Mouse (Mus musculus) G1E (cell line): ENCODE data around the gene Usp5. TPM values are rescaled to one million over a fixed set of nuclear protein-coding genes. Genes with fewer than 3 reads are reported as not detected.

Source experiments
- ATAC-seq: 2 replicates; pipeline ENCODE4 v1.8.0; 2016; ENCODE audit warnings: mild to moderate bottlenecking; ENCODE audit not compliant: insufficient number of reproducible peaks, poor library complexity, low FRiP score, severe bottlenecking; ENCODE audit errors: extremely low read depth
- DNase-seq: peaks from one replicate; pipeline ENCODE4 v3.0.0; 2012; ENCODE audit warnings: low spot score
- H3K27me3 ChIP-seq: 2 replicates; pipeline ENCODE4 v1.6.1; 2012; ENCODE audit warnings: mild to moderate bottlenecking, low read length, inconsistent platforms; ENCODE audit not compliant: insufficient read depth
- H3K36me3 ChIP-seq: replicated peaks from 2 replicates; pipeline ENCODE3; 2012; ENCODE audit warnings: mild to moderate bottlenecking, inconsistent platforms
- H3K4me1 ChIP-seq: 2 replicates; pipeline ENCODE4 v1.6.1; 2012; ENCODE audit warnings: low read depth, low read length, inconsistent platforms, mixed read lengths; ENCODE audit not compliant: insufficient read depth
- H3K4me3 ChIP-seq: 2 replicates; pipeline ENCODE4 v1.5.1; 2012; ENCODE audit warnings: low read depth, mild to moderate bottlenecking, inconsistent platforms, low read length, moderate library complexity, mixed read lengths
- H3K9me3 ChIP-seq: replicated peaks from 2 replicates; pipeline ENCODE4 v1.6.1; 2012; ENCODE audit warnings: inconsistent platforms
- CTCF ChIP-seq: IDR thresholded peaks from 2 replicates; pipeline ENCODE4 v1.5.1; 2012; ENCODE audit warnings: low read depth, low read length, inconsistent platforms, mixed read lengths
- GATA1 ChIP-seq: IDR thresholded peaks from 2 replicates; pipeline ENCODE4 v1.6.1; 2012; ENCODE audit warnings: borderline replicate concordance, low read length, inconsistent platforms, mixed read lengths
- GATA2 ChIP-seq: IDR thresholded peaks from 2 replicates; pipeline ENCODE4 v1.6.1; 2012; ENCODE audit warnings: low read depth, low read length, inconsistent platforms, borderline replicate concordance
- POLR2AphosphoS5 ChIP-seq: IDR thresholded peaks from 2 replicates; pipeline ENCODE4 v1.6.1; 2012; ENCODE audit warnings: low read depth, low read length, inconsistent platforms; ENCODE audit not compliant: insufficient replicate concordance
- TAL1 ChIP-seq: conservative IDR thresholded peaks from 2 replicates; pipeline ENCODE4 v1.6.1; 2012; ENCODE audit warnings: low read depth, low read length, inconsistent platforms, mixed read lengths
- polyA plus RNA-seq: library from polyadenylated mRNA; stranded (reverse); fragments of >175 nt; gene quantifications from 2 replicates; pipeline ENCODE4 v1.2.3, GENCODE M21; 2012
- total RNA-seq, 2 experiments: library from RNA; stranded (forward) in 1 of 2; stranded (reverse) in 1 of 2; fragments of 200-1000 nt in 1 of 2; fragments of >200 nt in 1 of 2; fragmentation: Nextera tagmentation in 1 of 2; gene quantifications; 2 replicates each; pipeline ENCODE4 v1.2.3; 2014 to 2017

Gene Usp5
- total and polyA plus RNA-seq, 3 experiments, result 34.6 to 68.2 (median 67.0) TPM

GRCm38 (mm10) chr6:124809052-124809774, 20.1 kb downstream of the Usp5 start:
- Histone ChIP-seq H3K9me3 (no peaks in the 10 kb centered on the region), H3K36me3 (peaks cover 53% of the 10 kb centered on the region), H3K4me1 (peaks cover 83% of the 10 kb centered on the region), H3K27me3 (no peaks in the 10 kb centered on the region), H3K4me3 (peak overlapping the region; percentile 74)
- peak; percentile 36; the same call in 1 of the 2 replicates for TF ChIP-seq CTCF
- TF ChIP-seq POLR2AphosphoS5, result peak; percentile 38; the same call in 1 of the 2 replicates
- no peak for TF ChIP-seq GATA1
- TF ChIP-seq GATA2, result no peak
- TF ChIP-seq TAL1, result no peak
- DNase-seq (peak; percentile 57), ATAC-seq (0 out of 2 replicates have a peak, but pooled peaks have one; percentile 2)

GRCm38 (mm10) chr6:124808358-124809012, 20.8 kb downstream of the Usp5 start, which contains the start of gene Spsb2:
Spsb2 (plus strand) TSS chr6:124808661.
- no peak for TF ChIP-seq GATA2
- no peak for TF ChIP-seq CTCF
- no peak for TF ChIP-seq GATA1
- no peak for TF ChIP-seq TAL1
- TF ChIP-seq POLR2AphosphoS5, result no peak; the same call in 1 of the 2 replicates

GRCm38 (mm10) chr6:124807986-124808357, 21.3 kb downstream of the Usp5 start:
- no peak for DNase-seq
- Histone ChIP-seq H3K27me3 (no peaks in the 10 kb centered on the region), H3K4me1 (peaks cover 82% of the 10 kb centered on the region), H3K36me3 (peaks cover 50% of the 10 kb centered on the region), H3K9me3 (no peaks in the 10 kb centered on the region), H3K4me3 (peak overlapping the region; percentile 74; the same call in 1 of the 2 replicates)
- ATAC-seq, result no peak
- TF ChIP-seq POLR2AphosphoS5, result no peak
- no peak for TF ChIP-seq TAL1
- no peak for TF ChIP-seq GATA1

More at GRCm38 (mm10) chr6:124808358-124809012, 20.8 kb downstream of the Usp5 start, which contains the start of gene Spsb2:
- Histone ChIP-seq H3K4me3 (peak within 1 kb of the TSS; percentile 74), H3K36me3 (peaks cover 53% of the 10 kb centered on the region), H3K4me1 (peaks cover 82% of the 10 kb centered on the region), H3K27me3 (no peaks in the 10 kb centered on the region), H3K9me3 (no peaks in the 10 kb centered on the region)
- ATAC-seq (peak; percentile 17), DNase-seq (no peak)

- Histone ChIP-seq H3K9me3 (no peaks in the 10 kb centered on the region), H3K4me3 (no peak overlapping the region), H3K4me1 (peaks cover 81% of the 10 kb centered on the region), H3K36me3 (peaks cover 44% of the 10 kb centered on the region), H3K27me3 (no peaks in the 10 kb centered on the region)
- DNase-seq (no peak), ATAC-seq (no peak)
- no peak for TF ChIP-seq TAL1
- TF ChIP-seq GATA1, result no peak
- TF ChIP-seq CTCF, result no peak
- TF ChIP-seq GATA2, result no peak
- TF ChIP-seq POLR2AphosphoS5, result no peak
Observed at GRCm38 (mm10) chr6:124807366-124807765, 21.9 kb downstream of the Usp5 start.

GRCm38 (mm10) chr6:124806446-124807140, 22.7 kb downstream of the Usp5 start:
- peaks cover 36% of the 10 kb centered on the region for H3K36me3 ChIP-seq
- ATAC-seq, result no peak
- H3K4me1 ChIP-seq, result peaks cover 74% of the 10 kb centered on the region
- H3K4me3 ChIP-seq, result peak overlapping the region; percentile 77; the same call in 1 of the 2 replicates
- no peak for DNase-seq
- no peaks in the 10 kb centered on the region for H3K27me3 ChIP-seq
- no peaks in the 10 kb centered on the region for H3K9me3 ChIP-seq
- TF ChIP-seq GATA1, result no peak

- ATAC-seq (peak; percentile 69), DNase-seq (peak; percentile 82)
- H3K4me1 ChIP-seq, result peaks cover 65% of the 10 kb centered on the region
- H3K4me3 ChIP-seq, result peak overlapping the region; percentile 77
- H3K36me3 ChIP-seq, result peaks cover 27% of the 10 kb centered on the region
- TF ChIP-seq POLR2AphosphoS5 (0 out of 2 replicates have a peak, but pooled peaks have one; percentile 21), TAL1 (no peak)
- no peaks in the 10 kb centered on the region for H3K9me3 ChIP-seq
- H3K27me3 ChIP-seq, result no peaks in the 10 kb centered on the region
Observed at GRCm38 (mm10) chr6:124805341-124806321, 23.7 kb downstream of the Usp5 start.
